Mouse (Mus musculus) embryonic fibroblast, embryonic 13.5 days (primary cell): ENCODE results near the gene Fbxo3. TPM values are rescaled to one million over a fixed set of nuclear protein-coding genes. Genes with fewer than 3 reads are reported as not detected.
A peak's percentile ranks its signal among the peaks of the same experiment; 100 is the strongest.
"Not testable (repeated sequence)": the region's sequence is repeated elsewhere in the genome, so short reads cannot be mapped to it uniquely, and the experiment has no call there.

Experiments
- H3K27ac ChIP-seq: 2 replicates; pipeline ENCODE4 v1.5.1; 2012; ENCODE audit warnings: low read length, control low read depth, inconsistent platforms; ENCODE audit not compliant: insufficient read depth
- H3K4me1 ChIP-seq: 2 replicates; pipeline ENCODE4 v1.6.1; 2011; ENCODE audit warnings: low read length; ENCODE audit not compliant: control insufficient read depth, insufficient read depth
- H3K4me3 ChIP-seq: 2 replicates; pipeline ENCODE4 v1.5.1; 2011; ENCODE audit warnings: mild to moderate bottlenecking, control low read depth, low read length; ENCODE audit not compliant: insufficient read depth
- CTCF ChIP-seq: IDR thresholded peaks from 2 replicates; pipeline ENCODE4 v1.5.1; 2011; ENCODE audit warnings: mild to moderate bottlenecking, control low read depth, low read length, moderate library complexity, borderline replicate concordance; ENCODE audit not compliant: insufficient read depth
- POLR2A ChIP-seq: IDR thresholded peaks from 2 replicates; pipeline ENCODE4 v1.6.1; 2011; ENCODE audit warnings: low read depth, mild to moderate bottlenecking, control low read depth, low read length, moderate library complexity
- polyA plus RNA-seq: library from polyadenylated mRNA; stranded (reverse); fragments of >200 nt; gene quantifications from 2 replicates; pipeline ENCODE4 v1.2.4, GENCODE M21; 2011; ENCODE audit warnings: low read depth; ENCODE audit not compliant: missing spikeins, insufficient read length

The Fbxo3 gene
- polyA plus RNA-seq, 1 experiment = 43.5 TPM

- TF ChIP-seq POLR2A (no peak), CTCF (no peak)
- Histone ChIP-seq H3K27ac (no peak overlapping the region), H3K4me3 (no peak overlapping the region), H3K4me1 (no peaks in the 10 kb centered on the region)
These were observed 65.8 kb downstream of the Fbxo3 start for GRCm38 (mm10) chr2:104093305-104093704.

GRCm38 (mm10) chr2:104095741-104096213 is 68.3 kb downstream of the Fbxo3 start, which contains the start of gene Cd59a:
Cd59a (plus strand) TSS chr2:104095801.
- Histone ChIP-seq H3K4me1 (peaks cover 4% of the 10 kb centered on the region), H3K27ac (peak within 1 kb of the TSS; percentile 43), H3K4me3 (peak within 1 kb of the TSS; percentile 59)
- TF ChIP-seq POLR2A (peak; percentile 92), CTCF (no peak)

- TF ChIP-seq POLR2A (no peak), CTCF (no peak)
- Histone ChIP-seq H3K4me1 (peaks cover 4% of the 10 kb centered on the region), H3K27ac (peak overlapping the region; percentile 43), H3K4me3 (peak overlapping the region; percentile 59)
These were observed 68.7 kb downstream of the Fbxo3 start for GRCm38 (mm10) chr2:104096256-104096655.

GRCm38 (mm10) chr2:104096796-104097195 is 69.3 kb downstream of the Fbxo3 start:
- H3K27ac ChIP-seq, H3K4me3 ChIP-seq, H3K4me1 ChIP-seq: not testable (repeated sequence)

GRCm38 (mm10) chr2:104097396-104097795 is 69.9 kb downstream of the Fbxo3 start:
- H3K4me3 ChIP-seq, H3K4me1 ChIP-seq, H3K27ac ChIP-seq: not testable (repeated sequence)

- TF ChIP-seq CTCF (no peak), POLR2A (no peak)
- H3K27ac ChIP-seq = no peak overlapping the region
- H3K4me3 ChIP-seq = no peak overlapping the region
- peaks cover 9% of the 10 kb centered on the region for H3K4me1 ChIP-seq
These were observed 71.2 kb downstream of the Fbxo3 start for GRCm38 (mm10) chr2:104098529-104099230.

GRCm38 (mm10) chr2:104099231-104099585 is 71.7 kb downstream of the Fbxo3 start:
- TF ChIP-seq POLR2A = no peak
- no peak for TF ChIP-seq CTCF
- H3K4me3 ChIP-seq = no peak overlapping the region
- H3K27ac ChIP-seq = no peak overlapping the region
- peaks cover 9% of the 10 kb centered on the region for H3K4me1 ChIP-seq

GRCm38 (mm10) chr2:104099946-104100345 is 72.4 kb downstream of the Fbxo3 start:
- no peak overlapping the region for H3K4me3 ChIP-seq
- no peak for TF ChIP-seq POLR2A
- TF ChIP-seq CTCF = no peak
- peaks cover 9% of the 10 kb centered on the region for H3K4me1 ChIP-seq
- H3K27ac ChIP-seq = no peak overlapping the region

- no peak overlapping the region for H3K4me3 ChIP-seq
- 0 out of 2 replicates have a peak, but pooled peaks cover 11% of the 10 kb centered on the region for H3K4me1 ChIP-seq
- TF ChIP-seq POLR2A (no peak), CTCF (no peak)
- H3K27ac ChIP-seq = no peak overlapping the region
These were observed 77.3 kb downstream of the Fbxo3 start for GRCm38 (mm10) chr2:104104800-104105199.

GRCm38 (mm10) chr2:104109021-104109420 is 81.5 kb downstream of the Fbxo3 start:
- H3K4me3 ChIP-seq, H3K4me1 ChIP-seq: not testable (repeated sequence)
- H3K27ac ChIP-seq = peak overlapping the region; percentile 35

- Histone ChIP-seq H3K27ac (peak overlapping the region; percentile 35), H3K4me3 (no peak overlapping the region), H3K4me1 (peaks cover 6% of the 10 kb centered on the region; the same call in 1 of the 2 replicates)
- TF ChIP-seq CTCF (no peak), POLR2A (no peak)
These were observed 82.0 kb downstream of the Fbxo3 start for GRCm38 (mm10) chr2:104109528-104109927.
